Mouse (Mus musculus): ENCODE results near the gene Mtss1l. TPM values are rescaled to one million over a fixed set of nuclear protein-coding genes. Genes with fewer than 3 reads are reported as not detected.
"Not testable (repeated sequence)": the region's sequence is repeated elsewhere in the genome, so short reads cannot be mapped to it uniquely, and the experiment has no call there.

Gene Mtss1l
- total RNA-seq, 2 experiments from 2014 or later = 34.3 to 38.1 TPM

- DNase-seq = no peak
- intact Hi-C loops (cut with DNase I) = no loop called here
These were observed 52.8 kb downstream of the Mtss1l start for GRCm38 (mm10) chr8:110774047-110774446.

- intact Hi-C loops (cut with DNase I) = no loop called here
- DNase-seq = no peak
These were observed 53.4 kb downstream of the Mtss1l start for GRCm38 (mm10) chr8:110774725-110775124.

- intact Hi-C loops (cut with DNase I) = no loop called here
These were observed 54.0 kb downstream of the Mtss1l start for GRCm38 (mm10) chr8:110775316-110775715.

GRCm38 (mm10) chr8:110775721-110776120, 54.4 kb downstream of the Mtss1l start:
- intact Hi-C loops (cut with DNase I) = no loop called here
- no peak for DNase-seq

More at GRCm38 (mm10) chr8:110775316-110775715, 54.0 kb downstream of the Mtss1l start:
- no peak for DNase-seq

- no peak for DNase-seq
- intact Hi-C loops (cut with DNase I) = no loop called here
These were observed 55.1 kb downstream of the Mtss1l start for GRCm38 (mm10) chr8:110776335-110776734.

GRCm38 (mm10) chr8:110779924-110780718, 58.8 kb downstream of the Mtss1l start:
- intact Hi-C loops (cut with DNase I) = no loop called here
- no peak for DNase-seq

- DNase-seq = no peak
- intact Hi-C loops (cut with DNase I) = no loop called here
These were observed 64.1 kb downstream of the Mtss1l start for GRCm38 (mm10) chr8:110785366-110785765.

- DNase-seq; intact Hi-C loops (cut with DNase I): not testable (repeated sequence)
These were observed 65.2 kb downstream of the Mtss1l start for GRCm38 (mm10) chr8:110786501-110786900.

GRCm38 (mm10) chr8:110786934-110787333, 65.7 kb downstream of the Mtss1l start:
- DNase-seq = no peak
- intact Hi-C loops (cut with DNase I) = no loop called here

GRCm38 (mm10) chr8:110787411-110787954, 66.2 kb downstream of the Mtss1l start:
- no peak for DNase-seq
- intact Hi-C loops (cut with DNase I) = no loop called here

GRCm38 (mm10) chr8:110788981-110789380, 67.7 kb downstream of the Mtss1l start:
- DNase-seq = no peak
- intact Hi-C loops (cut with DNase I) = no loop called here

GRCm38 (mm10) chr8:110789571-110789970, 68.3 kb downstream of the Mtss1l start:
- DNase-seq = no peak
- intact Hi-C loops (cut with DNase I) = no loop called here

GRCm38 (mm10) chr8:110790270-110790669, 69.0 kb downstream of the Mtss1l start:
- DNase-seq = no peak
- intact Hi-C loops (cut with DNase I) = loop anchor here (2.0 kb wide), 1 partner anchor 29 kb away; no protein-coding TSS in a partner anchor

Other genes starting within 250 kb of the Mtss1l start
- 10 to 100 TPM; 14.7 to 16.8 TPM for gene Vac14, start 102.9 kb upstream of the Mtss1l start, total RNA-seq (2021)
- 1 to 10 TPM; 4.3 to 6.9 TPM for gene Il34, start 84.4 kb downstream of the Mtss1l start, total RNA-seq (2021)
- gene Cog4, start 125.1 kb downstream of the Mtss1l start, total RNA-seq (2021) = 10 to 100 TPM; 74.3 to 78.3 TPM
- 10 to 100 TPM; 37.3 to 39.1 TPM for gene Sf3b3, start 125.3 kb downstream of the Mtss1l start, total RNA-seq (2021)
- gene Fuk, start 181.0 kb downstream of the Mtss1l start, total RNA-seq (2021) = 1 to 10 TPM; 4.1 to 4.7 TPM
- gene St3gal2, start 198.4 kb downstream of the Mtss1l start, total RNA-seq (2021) = 10 to 100 TPM; 27.5 to 28.3 TPM

All from heart, postnatal 36 days (tissue).